Mouse (Mus musculus) left cerebral cortex, postnatal 14 days (tissue): ENCODE measurements around the gene Olfr380. TPM values are rescaled to one million over a fixed set of nuclear protein-coding genes. Genes with fewer than 3 reads are reported as not detected.

ENCODE experiments used
- DNase-seq, 2 experiments: peaks; one replicate each; pipeline ENCODE4 v3.0.0; 2021 to 2022; ENCODE audit warnings: low spot score in 2 of 2, mixed read lengths in 1 of 2
- intact Hi-C: fragments of 180-260 bp; cut with DNase I; formaldehyde crosslinking; loops from one replicate; pipeline ENCODE4 v1.15.1; 2025
- long read RNA-seq, 2 experiments: library from polyadenylated mRNA; stranded (forward); transcript quantifications; one replicate each; pipeline ENCODE4 v2.0.0; 2021
- total RNA-seq, 2 experiments: library from RNA; stranded (reverse); gene quantifications; 2 replicates each; pipeline ENCODE4 v1.2.3; 2021

Olfr380 gene
- total RNA-seq = not detected
- long read RNA-seq, experiment 1 = 0 reads
- long read RNA-seq, experiment 2 = 0 reads

GRCm38 (mm10) chr11:73457408-73457807 lies at the start of gene Olfr380:
TSS of gene Olfr380 (minus strand) at chr11:73457508.
- DNase-seq = no peak
- intact Hi-C loops = no loop called here

- DNase-seq = no peak
- intact Hi-C loops = no loop called here
These were observed 34.2 kb upstream of the Olfr380 start, which contains the start of gene Olfr381 for GRCm38 (mm10) chr11:73491503-73491902. TSS of gene Olfr381 (minus strand) at chr11:73491603.

GRCm38 (mm10) chr11:73428377-73428776 lies 28.9 kb downstream of the Olfr380 start, which contains the start of gene Olfr378:
TSS of gene Olfr378 (minus strand) at chr11:73428477.
- intact Hi-C loops = no loop called here
- DNase-seq = no peak

Other genes starting within 250 kb of the Olfr380 start
- under 1 TPM; 0.13 to 0.42 TPM for gene Trpv1, start 223.2 kb downstream of the Olfr380 start, total RNA-seq
- gene Trpv3, start 190.1 kb downstream of the Olfr380 start, total RNA-seq = under 1 TPM; 0.17 to 0.35 TPM
- gene Aspa, start 127.9 kb downstream of the Olfr380 start, total RNA-seq = 1 to 10 TPM; 3.2 to 4.0 TPM
- not detected for gene Gm49340, start 127.8 kb downstream of the Olfr380 start, total RNA-seq
- gene Spata22, start 127.8 kb downstream of the Olfr380 start, total RNA-seq = not detected
- gene Olfr20, start 106.7 kb downstream of the Olfr380 start, total RNA-seq = not detected
- not detected for gene Olfr376, start 86.3 kb downstream of the Olfr380 start, total RNA-seq
- not detected for gene Olfr1, start 57.9 kb downstream of the Olfr380 start, total RNA-seq
- gene Olfr378, start 29.0 kb downstream of the Olfr380 start, total RNA-seq = not detected
- not detected for gene Olfr381, start 34.1 kb upstream of the Olfr380 start, total RNA-seq
- not detected for gene Olfr382, start 59.7 kb upstream of the Olfr380 start, total RNA-seq
- not detected for gene Olfr385, start 135.5 kb upstream of the Olfr380 start, total RNA-seq
- not detected for gene Olfr384, start 141.1 kb upstream of the Olfr380 start, total RNA-seq
- not detected for gene Zfp735, start 231.3 kb upstream of the Olfr380 start, total RNA-seq